8 mouse cellular contexts compared by ENCODE assay signal in the genomic region with DNA sequence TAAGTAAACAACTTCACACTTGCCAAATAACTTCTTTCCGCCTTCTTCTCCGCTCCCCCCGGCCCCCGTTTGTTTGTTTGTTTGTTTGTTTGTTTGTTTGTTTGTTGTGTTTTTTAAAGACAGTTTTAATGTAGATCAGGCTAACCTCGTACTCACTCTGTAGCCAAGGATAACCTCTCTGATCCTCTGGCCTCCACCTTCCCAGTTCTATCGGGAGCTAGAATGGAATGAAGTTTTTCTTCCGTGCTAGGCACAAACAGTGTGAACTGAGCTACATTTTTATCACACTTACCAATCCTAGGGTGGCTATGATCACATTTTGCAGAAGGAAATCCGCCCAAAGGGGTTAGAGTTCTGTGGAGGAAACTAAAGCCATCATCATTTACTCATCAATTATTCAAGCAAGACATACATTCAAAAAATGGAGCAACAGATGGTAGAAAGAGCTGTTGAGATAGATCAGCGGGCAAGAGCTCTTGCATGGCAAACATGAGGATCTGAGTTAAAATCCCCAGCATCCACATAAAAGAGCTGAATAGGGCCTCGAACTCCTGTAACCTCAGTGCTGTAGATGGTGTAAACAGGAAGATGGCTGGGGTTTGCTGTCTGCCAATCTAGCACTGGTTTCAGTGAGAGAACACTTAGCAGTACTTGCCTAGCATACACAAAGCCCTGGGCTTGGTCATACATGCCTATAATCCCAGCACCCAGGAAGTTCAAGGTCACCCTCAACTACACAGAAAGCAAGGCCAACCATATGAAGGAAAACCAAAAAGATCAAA. TPM values are rescaled to one million over a fixed set of nuclear protein-coding genes. Genes with fewer than 3 reads are reported as not detected.
A peak's percentile ranks its signal among the peaks of the same experiment; 100 is the strongest.
DNase-seq lines count a peak whose midpoint lies in the region; ATAC-seq lines count a peak whose summit lies in the region.

No protein-coding gene starts in this region.

- no peak for DNase-seq in liver, embryonic 11.5 days (ENCODE audit: low spot score)
- DNase-seq in liver, result no peak
- no peak for DNase-seq in spleen, postnatal 36 days (ENCODE audit: low spot score in 2 of 2)
- DNase-seq in right cerebral cortex, postnatal 25 days, result no peak
- DNase-seq in spleen, postnatal 4 days (ENCODE audit: low spot score in 2 of 2), result no peak

- no peak for ATAC-seq in liver, embryonic 11.5 days (replicated peaks; ENCODE audit: low FRiP score)
- peak; percentile 12; the same call in 1 of the 2 replicates for ATAC-seq in erythroblast, adult 5-6 weeks (replicated peaks; ENCODE audit: low FRiP score, poor library complexity, severe bottlenecking)
- ATAC-seq in intestine, embryonic 15.5 days, result 0 out of 2 replicates have a peak, but pooled peaks have one; percentile 18
- ATAC-seq in neural tube, embryonic 13.5 days (ENCODE audit: low read depth), result peak; percentile 41

- no peak overlapping the region for H3K4me3 ChIP-seq in liver, embryonic 11.5 days (ENCODE audit: low read depth, low read length)
- peak overlapping the region; percentile 89 for H3K4me3 ChIP-seq in intestine, embryonic 15.5 days (replicated peaks)
- peak overlapping the region; percentile 88 for H3K4me3 ChIP-seq in neural tube, embryonic 13.5 days

- 43% methylated on average over 10 of the region's 10 CpGs for WGBS in liver, embryonic 11.5 days
- WGBS in intestine, embryonic 15.5 days, result 45% methylated on average over 10 of the region's 10 CpGs
- 45% methylated on average over 10 of the region's 10 CpGs for WGBS in neural tube, embryonic 13.5 days

- H3K36me3 ChIP-seq in liver, embryonic 11.5 days (ENCODE audit: control insufficient read depth, insufficient read depth, low read length), result no peaks in the 10 kb centered on the region
- no peaks in the 10 kb centered on the region for H3K36me3 ChIP-seq in intestine, embryonic 15.5 days
- H3K36me3 ChIP-seq in neural tube, embryonic 13.5 days, result peaks cover 6% of the 10 kb centered on the region; the same call in 1 of the 2 replicates

- no peak overlapping the region for H3K9ac ChIP-seq in liver, embryonic 11.5 days (ENCODE audit: low read depth, low read length)
- H3K9ac ChIP-seq in intestine, embryonic 15.5 days, result no peak overlapping the region
- no peak overlapping the region for H3K9ac ChIP-seq in neural tube, embryonic 13.5 days

- H3K27ac ChIP-seq in liver, embryonic 11.5 days (ENCODE audit: low read depth, low read length), result no peak overlapping the region
- no peak overlapping the region for H3K27ac ChIP-seq in intestine, embryonic 15.5 days
- no peak overlapping the region for H3K27ac ChIP-seq in neural tube, embryonic 13.5 days (replicated peaks)

- H3K9me3 ChIP-seq in liver, embryonic 11.5 days (ENCODE audit: control insufficient read depth, low read length), result no peaks in the 10 kb centered on the region
- no peaks in the 10 kb centered on the region for H3K9me3 ChIP-seq in intestine, embryonic 15.5 days
- H3K9me3 ChIP-seq in neural tube, embryonic 13.5 days, result no peaks in the 10 kb centered on the region

- H3K4me1 ChIP-seq in liver, embryonic 11.5 days (replicated peaks; ENCODE audit: control insufficient read depth, insufficient read depth, low read length), result peaks cover 26% of the 10 kb centered on the region
- H3K4me1 ChIP-seq in intestine, embryonic 15.5 days (replicated peaks), result no peaks in the 10 kb centered on the region
- H3K4me1 ChIP-seq in neural tube, embryonic 13.5 days (replicated peaks), result peaks cover 13% of the 10 kb centered on the region

- peak overlapping the region; percentile 5; the same call in 1 of the 2 replicates for H3K4me2 ChIP-seq in liver, embryonic 11.5 days
- H3K4me2 ChIP-seq in intestine, embryonic 15.5 days (replicated peaks), result peak overlapping the region; percentile 40
- peak overlapping the region; percentile 74 for H3K4me2 ChIP-seq in neural tube, embryonic 13.5 days

- H3K27me3 ChIP-seq in liver, embryonic 11.5 days (replicated peaks; ENCODE audit: control insufficient read depth, insufficient read depth, low read length), result no peaks in the 10 kb centered on the region
- no peaks in the 10 kb centered on the region for H3K27me3 ChIP-seq in intestine, embryonic 15.5 days (replicated peaks)
- H3K27me3 ChIP-seq in neural tube, embryonic 13.5 days, result no peaks in the 10 kb centered on the region

RNA-seq across cellular contexts. Expression of gene March2, which starts 0.7 kb away (rescaled TPM):
- polyA plus RNA-seq in liver, embryonic 11.5 days (2014; fragmentation: Nextera tagmentation; extraction: Ambion mirVana), result 92.1 and 95.7 TPM in 2 replicates
- total RNA-seq in erythroblast, adult 5-6 weeks (2015; ENCODE audit: low replicate concordance), result 910 and 992 TPM in 2 replicates
- total RNA-seq in erythroblast, adult 5-6 weeks (2017; ENCODE audit: low replicate concordance), result 1,070 and 1,140 TPM in 2 replicates
- 49.4 and 52.7 TPM in 2 replicates for polyA plus RNA-seq in intestine, embryonic 15.5 days (2015; fragmentation: Nextera tagmentation; extraction: Ambion mirVana)
- polyA plus RNA-seq in neural tube, embryonic 13.5 days (2015; fragmentation: Nextera tagmentation; extraction: Ambion mirVana), result 68.2 and 74.9 TPM in 2 replicates

RNA-seq across cellular contexts. Expression of gene Hnrnpm, which starts 32.5 kb away (rescaled TPM):
- polyA plus RNA-seq in liver, embryonic 11.5 days (2014; fragmentation: Nextera tagmentation; extraction: Ambion mirVana), result 410 and 431 TPM in 2 replicates
- 1,242 and 1,297 TPM in 2 replicates for total RNA-seq in erythroblast, adult 5-6 weeks (2015; ENCODE audit: low replicate concordance)
- total RNA-seq in erythroblast, adult 5-6 weeks (2017; ENCODE audit: low replicate concordance), result 1,014 and 1,409 TPM in 2 replicates
- 276 and 325 TPM in 2 replicates for polyA plus RNA-seq in intestine, embryonic 15.5 days (2015; fragmentation: Nextera tagmentation; extraction: Ambion mirVana)
- 227 and 230 TPM in 2 replicates for polyA plus RNA-seq in neural tube, embryonic 13.5 days (2015; fragmentation: Nextera tagmentation; extraction: Ambion mirVana)

RNA-seq across cellular contexts. Expression of gene Rab11b, which starts 41.2 kb away (rescaled TPM):
- polyA plus RNA-seq in liver, embryonic 11.5 days (2014; fragmentation: Nextera tagmentation; extraction: Ambion mirVana), result 184 and 199 TPM in 2 replicates
- total RNA-seq in erythroblast, adult 5-6 weeks (2015; ENCODE audit: low replicate concordance), result 43.9 and 50.9 TPM in 2 replicates
- 28.1 and 36.7 TPM in 2 replicates for total RNA-seq in erythroblast, adult 5-6 weeks (2017; ENCODE audit: low replicate concordance)
- 206 and 218 TPM in 2 replicates for polyA plus RNA-seq in intestine, embryonic 15.5 days (2015; fragmentation: Nextera tagmentation; extraction: Ambion mirVana)
- 455 and 504 TPM in 2 replicates for polyA plus RNA-seq in neural tube, embryonic 13.5 days (2015; fragmentation: Nextera tagmentation; extraction: Ambion mirVana)

Comparison
In these comparisons a context has a peak if more than half of its experiments do, and no peak if none do; other contexts are left out.
1. H3K4me2 ChIP-seq: peak in every context shown above with its lines; median percentile 74 in neural tube, embryonic 13.5 days; 40 in intestine, embryonic 15.5 days; 5 in liver, embryonic 11.5 days.